Mouse (Mus musculus): ENCODE measurements at regions not wholly inside any gene's neighbourhood (a gene's known extent, or its start where the extent isn't known, plus 50 kb on each side); places are given as distances from the start of the nearest gene placed in this dataset.

GRCm38 (mm10) chr11:111971001-111971400 lies 811.0 kb upstream of the Sox9 start:
- TF ChIP-seq POLR2A (IDR thresholded peaks at IDR 0.05; ENCODE audit: insufficient read length, low read depth) (no peak), MAX (IDR thresholded peaks at IDR 0.05; ENCODE audit: low read depth) (no peak), TCF12 (IDR thresholded peaks at IDR 0.05; ENCODE audit: insufficient read depth, poor library complexity, severe bottlenecking) (no peak), POLR2AphosphoS2 (IDR thresholded peaks at IDR 0.05; ENCODE audit: insufficient read length, low read depth) (no peak), MYOG (IDR thresholded peaks at IDR 0.05; ENCODE audit: control insufficient read depth in 1 of 3, insufficient read depth in 1 of 3, insufficient read length in 2 of 3, low read depth in 2 of 3) (no peak), TCF3 (IDR thresholded peaks at IDR 0.05; ENCODE audit: insufficient read length, low read depth) (no peak), E2F4 (IDR thresholded peaks at IDR 0.05; ENCODE audit: insufficient read depth) (no peak), CEBPB (IDR thresholded peaks at IDR 0.05; ENCODE audit: insufficient read depth, poor library complexity, severe bottlenecking) (no peak), SRF (IDR thresholded peaks at IDR 0.05; ENCODE audit: control insufficient read depth, insufficient read length, low read depth) (no peak), MYOD1 (IDR thresholded peaks at IDR 0.05; ENCODE audit: control insufficient read depth in 1 of 3, insufficient read length in 2 of 3, low read depth in 2 of 3) (no peak)
